Mouse (Mus musculus) embryonic facial prominence, embryonic 10.5 days (tissue): ENCODE measurements at regions not wholly inside any gene's neighbourhood (a gene's known extent, or its start where the extent isn't known, plus 50 kb on each side); places are given as distances from the start of the nearest gene placed in this dataset.
A peak's percentile ranks its signal among the peaks of the same experiment; 100 is the strongest.

ENCODE experiments used
- DNase-seq: peaks from one replicate; pipeline ENCODE4 v3.0.0-alpha.2; 2017; ENCODE audit warnings: low spot score
- H3K27ac ChIP-seq: fragments of 300-500 bp; sonication (generic); replicated peaks from 2 replicates; pipeline ENCODE4 v1.5.1; 2016; ENCODE audit warnings: mild to moderate bottlenecking
- H3K27me3 ChIP-seq: fragments of 300-500 bp; sonication (generic); replicated peaks from 2 replicates; pipeline ENCODE4 v1.6.1; 2016; ENCODE audit warnings: low read depth, mild to moderate bottlenecking; ENCODE audit not compliant: poor library complexity, severe bottlenecking
- H3K36me3 ChIP-seq: fragments of 300-500 bp; sonication (generic); replicated peaks from 2 replicates; pipeline ENCODE4 v1.6.1; 2016; ENCODE audit warnings: mild to moderate bottlenecking, moderate library complexity
- H3K4me1 ChIP-seq: fragments of 300-500 bp; sonication (generic); 2 replicates; pipeline ENCODE4 v1.6.1; 2016
- H3K4me3 ChIP-seq: fragments of 300-500 bp; sonication (generic); 2 replicates; pipeline ENCODE4 v1.5.1; 2016; ENCODE audit warnings: mild to moderate bottlenecking, moderate library complexity
- H3K9me3 ChIP-seq: fragments of 300-500 bp; sonication (generic); 2 replicates; pipeline ENCODE4 v1.6.1; 2016; ENCODE audit warnings: mild to moderate bottlenecking
- WGBS: fragments of 180-500 bp; shearing (Covaris S2); methylation state at CpG from one replicate; pipeline ENCODE4 v1.1.7; 2016; 5-methylcytosine and 5-hydroxymethylcytosine counted together

- WGBS: 34% methylated on average over 6 of the region's 6 CpGs
- Histone ChIP-seq H3K4me1 (peaks cover 17% of the 10 kb centered on the region), H3K4me3 (no peak overlapping the region), H3K9me3 (no peaks in the 10 kb centered on the region), H3K27me3 (no peaks in the 10 kb centered on the region), H3K27ac (peak overlapping the region; percentile 57; the same call in 1 of the 2 replicates), H3K36me3 (no peaks in the 10 kb centered on the region)
- no peak for DNase-seq
Measured at GRCm38 (mm10) chr1:88865436-88865835, 163.4 kb upstream of the Arl4c start.

- Histone ChIP-seq H3K4me3 (no peak overlapping the region), H3K4me1 (peaks cover 17% of the 10 kb centered on the region), H3K36me3 (no peaks in the 10 kb centered on the region), H3K27ac (no peak overlapping the region), H3K9me3 (no peaks in the 10 kb centered on the region), H3K27me3 (no peaks in the 10 kb centered on the region)
- 84% methylated on average over 2 of the region's 2 CpGs for WGBS
- no peak for DNase-seq
Measured at GRCm38 (mm10) chr1:88866571-88866970, 164.6 kb upstream of the Arl4c start.

- 87% methylated on average over 3 of the region's 3 CpGs for WGBS
- DNase-seq: no peak
- peaks cover 17% of the 10 kb centered on the region for H3K4me1 ChIP-seq
Measured at GRCm38 (mm10) chr1:88867138-88867537, 165.1 kb upstream of the Arl4c start.

GRCm38 (mm10) chr1:88869885-88870284 is 167.9 kb upstream of the Arl4c start:
- H3K9me3 ChIP-seq: no peaks in the 10 kb centered on the region
- no peaks in the 10 kb centered on the region for H3K36me3 ChIP-seq
- H3K4me1 ChIP-seq: peaks cover 17% of the 10 kb centered on the region
- WGBS: 88% methylated on average over 4 of the region's 4 CpGs
- H3K27me3 ChIP-seq: no peaks in the 10 kb centered on the region
- DNase-seq: peak; percentile 5
- no peak overlapping the region for H3K4me3 ChIP-seq
- H3K27ac ChIP-seq: no peak overlapping the region

More at GRCm38 (mm10) chr1:88867138-88867537, 165.1 kb upstream of the Arl4c start:
- Histone ChIP-seq H3K4me3 (no peak overlapping the region), H3K27ac (no peak overlapping the region), H3K27me3 (no peaks in the 10 kb centered on the region), H3K9me3 (no peaks in the 10 kb centered on the region), H3K36me3 (no peaks in the 10 kb centered on the region)

- no peaks in the 10 kb centered on the region for H3K36me3 ChIP-seq
- no peaks in the 10 kb centered on the region for H3K27me3 ChIP-seq
- no peak for DNase-seq
- H3K9me3 ChIP-seq: no peaks in the 10 kb centered on the region
- no peak overlapping the region for H3K27ac ChIP-seq
- 73% methylated on average over 6 of the region's 6 CpGs for WGBS
- peaks cover 6% of the 10 kb centered on the region; the same call in 1 of the 2 replicates for H3K4me1 ChIP-seq
- no peak overlapping the region for H3K4me3 ChIP-seq
Measured at GRCm38 (mm10) chr1:88875356-88875755, 173.3 kb upstream of the Arl4c start.

GRCm38 (mm10) chr1:88877441-88877840 is 175.4 kb upstream of the Arl4c start:
- 89% methylated on average over 11 of the region's 11 CpGs for WGBS
- no peak overlapping the region for H3K27ac ChIP-seq
- peaks cover 6% of the 10 kb centered on the region; the same call in 1 of the 2 replicates for H3K4me1 ChIP-seq
- H3K9me3 ChIP-seq: no peaks in the 10 kb centered on the region
- no peaks in the 10 kb centered on the region for H3K36me3 ChIP-seq
- H3K27me3 ChIP-seq: no peaks in the 10 kb centered on the region
- no peak overlapping the region for H3K4me3 ChIP-seq
- no peak for DNase-seq

- peaks cover 6% of the 10 kb centered on the region; the same call in 1 of the 2 replicates for H3K4me1 ChIP-seq
- DNase-seq: no peak
- no peak overlapping the region for H3K27ac ChIP-seq
- no peak overlapping the region for H3K4me3 ChIP-seq
- 87% methylated on average over 10 of the region's 10 CpGs for WGBS
- H3K9me3 ChIP-seq: no peaks in the 10 kb centered on the region
- no peaks in the 10 kb centered on the region for H3K27me3 ChIP-seq
- H3K36me3 ChIP-seq: no peaks in the 10 kb centered on the region
Measured at GRCm38 (mm10) chr1:88878831-88879230, 176.8 kb upstream of the Arl4c start.

- H3K27me3 ChIP-seq: no peaks in the 10 kb centered on the region
- DNase-seq: no peak
- WGBS: 81% methylated on average over 5 of the region's 5 CpGs
- peaks cover 6% of the 10 kb centered on the region; the same call in 1 of the 2 replicates for H3K4me1 ChIP-seq
- H3K4me3 ChIP-seq: no peak overlapping the region
- H3K27ac ChIP-seq: no peak overlapping the region
- H3K9me3 ChIP-seq: no peaks in the 10 kb centered on the region
- H3K36me3 ChIP-seq: no peaks in the 10 kb centered on the region
Measured at GRCm38 (mm10) chr1:88879367-88879766, 177.3 kb upstream of the Arl4c start.

- Histone ChIP-seq H3K4me1 (no peaks in the 10 kb centered on the region), H3K36me3 (no peaks in the 10 kb centered on the region), H3K4me3 (no peak overlapping the region), H3K27me3 (no peaks in the 10 kb centered on the region), H3K27ac (no peak overlapping the region), H3K9me3 (no peaks in the 10 kb centered on the region)
- DNase-seq: no peak
- 81% methylated on average over 4 of the region's 4 CpGs for WGBS
Measured at GRCm38 (mm10) chr1:88891041-88891440, 179.2 kb upstream of the Sh3bp4 start.

- no peak for DNase-seq
- Histone ChIP-seq H3K27me3 (no peaks in the 10 kb centered on the region), H3K36me3 (no peaks in the 10 kb centered on the region), H3K4me1 (no peaks in the 10 kb centered on the region), H3K4me3 (no peak overlapping the region), H3K9me3 (no peaks in the 10 kb centered on the region), H3K27ac (no peak overlapping the region)
- 91% methylated on average over 8 of the region's 8 CpGs for WGBS
Measured at GRCm38 (mm10) chr1:88902426-88902825, 167.8 kb upstream of the Sh3bp4 start.

GRCm38 (mm10) chr1:88907766-88908463 is 162.3 kb upstream of the Sh3bp4 start:
- Histone ChIP-seq H3K27me3 (no peaks in the 10 kb centered on the region), H3K27ac (no peak overlapping the region), H3K36me3 (no peaks in the 10 kb centered on the region), H3K4me3 (no peak overlapping the region), H3K4me1 (peaks cover 7% of the 10 kb centered on the region; the same call in 1 of the 2 replicates), H3K9me3 (no peaks in the 10 kb centered on the region)
- 92% methylated on average over 14 of the region's 14 CpGs for whole genome bisulfite sequencing
- no peak for DNase-seq

GRCm38 (mm10) chr1:88908683-88909082 is 161.5 kb upstream of the Sh3bp4 start:
- DNase-seq: no peak
- Histone ChIP-seq H3K36me3 (no peaks in the 10 kb centered on the region), H3K4me1 (peaks cover 7% of the 10 kb centered on the region; the same call in 1 of the 2 replicates), H3K4me3 (no peak overlapping the region), H3K9me3 (no peaks in the 10 kb centered on the region), H3K27ac (no peak overlapping the region), H3K27me3 (no peaks in the 10 kb centered on the region)
- 84% methylated on average over 8 of the region's 8 CpGs for WGBS

- DNase-seq: no peak
- no peak overlapping the region for H3K27ac ChIP-seq
- H3K9me3 ChIP-seq: peaks cover 5% of the 10 kb centered on the region; the same call in 1 of the 2 replicates
- no peaks in the 10 kb centered on the region for H3K36me3 ChIP-seq
- H3K4me3 ChIP-seq: no peak overlapping the region
- H3K4me1 ChIP-seq: peaks cover 7% of the 10 kb centered on the region; the same call in 1 of the 2 replicates
- 80% methylated on average over 4 of the region's 4 CpGs for WGBS
- no peaks in the 10 kb centered on the region for H3K27me3 ChIP-seq
Measured at GRCm38 (mm10) chr1:88909314-88909713, 160.9 kb upstream of the Sh3bp4 start.
